In genomic region chr10:99460847-99461445, GRCm38 (mm10) we compare ENCODE assay signal across 8 mouse cellular contexts.
A peak's percentile ranks its signal among the peaks of the same experiment; 100 is the strongest.
DNase-seq lines count a peak whose midpoint lies in the region; ATAC-seq and TF ChIP-seq lines count a peak whose summit lies in the region.

No protein-coding gene starts in this region.

- peak overlapping the region; percentile 40; the same call in 1 of the 2 replicates for H3K9ac ChIP-seq in hindbrain, postnatal 0 days (replicated peaks; ENCODE audit: low read length)
- H3K9ac ChIP-seq in liver, embryonic 12.5 days = peak overlapping the region; percentile 35; the same call in 1 of the 2 replicates

- peak; percentile 44 for ATAC-seq in hindbrain, postnatal 0 days
- peak; percentile 24; the same call in 1 of the 2 replicates for ATAC-seq in liver, embryonic 12.5 days

- H3K4me2 ChIP-seq in hindbrain, postnatal 0 days (ENCODE audit: low read depth, low read length) = peak overlapping the region; percentile 74
- H3K4me2 ChIP-seq in liver, embryonic 12.5 days = peak overlapping the region; percentile 65

- peak overlapping the region; percentile 51 for H3K4me3 ChIP-seq in E14TG2a.4 (replicated peaks; ENCODE audit: low read length)
- peak overlapping the region; percentile 56 for H3K4me3 ChIP-seq in bone marrow macrophage, adult 2 months (ENCODE audit: insufficient read depth, low read length)
- H3K4me3 ChIP-seq in hindbrain, postnatal 0 days (ENCODE audit: low read length) = peak overlapping the region; percentile 41
- H3K4me3 ChIP-seq in liver, embryonic 12.5 days = peak overlapping the region; percentile 43

- TF ChIP-seq CTCF in E14TG2a.4 (conservative IDR thresholded peaks at IDR 0.05; ENCODE audit: low read length) = no peak
- TF ChIP-seq CTCF in bone marrow macrophage, adult 2 months (IDR thresholded peaks at IDR 0.05; ENCODE audit: low read depth, low read length) = no peak
- TF ChIP-seq CTCF in hindbrain, postnatal 0 days (IDR thresholded peaks at IDR 0.05; ENCODE audit: low read depth) = no peak

- no peak for TF ChIP-seq POLR2A in bone marrow macrophage, adult 2 months (IDR thresholded peaks at IDR 0.05; ENCODE audit: borderline replicate concordance, low read depth, low read length)

- H3K4me1 ChIP-seq in E14TG2a.4 (replicated peaks; ENCODE audit: low read depth, low read length) = peaks cover 40% of the 10 kb centered on the region
- peaks cover 36% of the 10 kb centered on the region for H3K4me1 ChIP-seq in bone marrow macrophage, adult 2 months (ENCODE audit: control insufficient read depth, insufficient read depth, low read length)
- no peaks in the 10 kb centered on the region; the same call in 1 of the 2 replicates for H3K4me1 ChIP-seq in hindbrain, postnatal 0 days (ENCODE audit: insufficient read depth, low read length)
- H3K4me1 ChIP-seq in liver, embryonic 12.5 days = peaks cover 13% of the 10 kb centered on the region

- no peaks in the 10 kb centered on the region for H3K36me3 ChIP-seq in E14TG2a.4 (ENCODE audit: insufficient read depth, low read length)
- H3K36me3 ChIP-seq in hindbrain, postnatal 0 days (ENCODE audit: insufficient read depth, low read length) = no peaks in the 10 kb centered on the region
- H3K36me3 ChIP-seq in liver, embryonic 12.5 days = no peaks in the 10 kb centered on the region

- no peaks in the 10 kb centered on the region for H3K27me3 ChIP-seq in E14TG2a.4 (ENCODE audit: insufficient read depth, low read length)
- no peaks in the 10 kb centered on the region for H3K27me3 ChIP-seq in hindbrain, postnatal 0 days (ENCODE audit: insufficient read depth, low read length)
- H3K27me3 ChIP-seq in liver, embryonic 12.5 days (replicated peaks) = peaks cover 17% of the 10 kb centered on the region; the same call in 1 of the 2 replicates

- peak; percentile 14 for DNase-seq in gastrocnemius, postnatal 10 days
- no peak for DNase-seq in hindbrain, postnatal 0 days (ENCODE audit: low spot score)
- peak; percentile 45 to 55 for DNase-seq in monocyte, adult 2 months (ENCODE audit: low read depth in 1 of 2, low spot score in 2 of 2)
- DNase-seq in thymus, postnatal 14 days = peak; percentile 41
- no peak for DNase-seq in cerebellum, adult 8-10 months

- H3K9me3 ChIP-seq in E14TG2a.4 (ENCODE audit: low read length) = peaks cover 5% of the 10 kb centered on the region
- H3K9me3 ChIP-seq in hindbrain, postnatal 0 days (ENCODE audit: low read length) = no peaks in the 10 kb centered on the region
- no peaks in the 10 kb centered on the region for H3K9me3 ChIP-seq in liver, embryonic 12.5 days (replicated peaks)

- WGBS in hindbrain, postnatal 0 days = 4% methylated on average over 17 of the region's 17 CpGs
- under 1% methylated on average over 17 of the region's 17 CpGs for WGBS in liver, embryonic 12.5 days (ENCODE audit: insufficient replicate concordance)

- peak overlapping the region; percentile 100 for H3K27ac ChIP-seq in bone marrow macrophage, adult 2 months (ENCODE audit: insufficient read depth, low read depth, low read length)
- H3K27ac ChIP-seq in hindbrain, postnatal 0 days = peak overlapping the region; percentile 59
- H3K27ac ChIP-seq in liver, embryonic 12.5 days = peak overlapping the region; percentile 48; the same call in 1 of the 2 replicates

Comparison
In these comparisons a context has a peak if more than half of its experiments do, and no peak if none do; other contexts are left out.
1. H3K27ac ChIP-seq: peak in every context shown above with its lines; median percentile 100 in bone marrow macrophage, adult 2 months; 59 in hindbrain, postnatal 0 days; 48 in liver, embryonic 12.5 days.
2. DNase-seq: peak in gastrocnemius, postnatal 10 days (single experiment), monocyte, adult 2 months (2 of 2) and thymus, postnatal 14 days (single experiment); none in hindbrain, postnatal 0 days (single experiment) and cerebellum, adult 8-10 months (single experiment).
3. Peak in every context shown above with its lines, with median percentiles within 50 percentile points of each other: H3K4me3 ChIP-seq.